ENCODE assay signal across 9 mouse cellular contexts in the genomic region with DNA sequence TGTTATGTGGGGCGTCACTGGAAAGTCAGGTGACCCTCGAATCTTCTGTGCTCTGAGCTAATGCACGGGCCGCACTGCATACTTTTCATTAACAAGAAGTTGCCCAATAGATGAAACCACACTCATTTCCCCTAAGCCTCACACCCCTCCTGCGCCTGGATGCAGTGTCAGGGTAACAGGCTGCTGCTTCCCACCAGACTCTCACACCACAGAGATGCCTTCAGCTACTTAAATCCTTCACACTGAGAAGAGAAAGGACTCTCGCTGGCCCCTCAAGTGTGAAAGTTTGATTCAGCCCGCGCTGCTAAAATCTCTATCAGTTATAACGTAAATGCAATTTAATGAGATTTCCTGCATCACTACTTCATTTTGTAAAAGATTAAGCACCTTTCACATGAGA. TPM values are rescaled to one million over a fixed set of nuclear protein-coding genes. Genes with fewer than 3 reads are reported as not detected.
DNase-seq lines count a peak whose midpoint lies in the region; ATAC-seq and TF ChIP-seq lines count a peak whose summit lies in the region.
"Had no signal": no experiment of that assay in that cellular context is flagged by ENCODE, and none has a peak within 500 bp of the region (broad histone marks: within the 10 kb centered on the region; RNA-seq: fewer than 3 reads in every experiment).

No protein-coding gene starts in this region.

- H3K4me2 ChIP-seq in embryonic facial prominence, embryonic 12.5 days (replicated peaks), result peak overlapping the region; percentile 53
- peak overlapping the region; percentile 60 for H3K4me2 ChIP-seq in hindbrain, embryonic 16.5 days (ENCODE audit: low read length)

- no peak overlapping the region for H3K9ac ChIP-seq in embryonic facial prominence, embryonic 12.5 days
- no peak overlapping the region; the same call in 1 of the 2 replicates for H3K9ac ChIP-seq in hindbrain, embryonic 16.5 days (ENCODE audit: low read depth, low read length)

- peak overlapping the region; percentile 52 for H3K4me3 ChIP-seq in layer of hippocampus, adult 2 months
- H3K4me3 ChIP-seq in embryonic facial prominence, embryonic 12.5 days, result peak overlapping the region; percentile 28
- H3K4me3 ChIP-seq in hindbrain, embryonic 16.5 days (ENCODE audit: low read length), result peak overlapping the region; percentile 35
- H3K4me3 ChIP-seq in megakaryocyte, embryonic 14.5 days (replicated peaks), result peak overlapping the region; percentile 64

- H3K27ac ChIP-seq in layer of hippocampus, adult 2 months, result 0 out of 2 replicates have a peak overlapping the region, but pooled peaks have one; percentile 24
- no peak overlapping the region for H3K27ac ChIP-seq in embryonic facial prominence, embryonic 12.5 days
- H3K27ac ChIP-seq in hindbrain, embryonic 16.5 days (ENCODE audit: low read depth, low read length), result peak overlapping the region; percentile 55

- no peak for TF ChIP-seq CTCF in layer of hippocampus, adult 2 months (conservative IDR thresholded peaks at IDR 0.05)

- H3K9me3 ChIP-seq in embryonic facial prominence, embryonic 12.5 days, result no peaks in the 10 kb centered on the region
- no peaks in the 10 kb centered on the region for H3K9me3 ChIP-seq in hindbrain, embryonic 16.5 days (ENCODE audit: control insufficient read depth, low read length)
- 0 out of 2 replicates have a peak, but pooled peaks cover 3% of the 10 kb centered on the region for H3K9me3 ChIP-seq in megakaryocyte, embryonic 14.5 days

- no peaks in the 10 kb centered on the region for H3K27me3 ChIP-seq in embryonic facial prominence, embryonic 12.5 days
- H3K27me3 ChIP-seq in hindbrain, embryonic 16.5 days (replicated peaks; ENCODE audit: control insufficient read depth, insufficient read depth, low read length), result no peaks in the 10 kb centered on the region
- no peaks in the 10 kb centered on the region for H3K27me3 ChIP-seq in megakaryocyte, embryonic 14.5 days (replicated peaks)

- DNase-seq in layer of hippocampus, adult 2 months (ENCODE audit: low spot score in 2 of 2), result no peak
- no peak for DNase-seq in layer of hippocampus, adult 8-10 months (ENCODE audit: low spot score in 2 of 2)
- peak; percentile 28 for DNase-seq in yolk sac, embryonic 10.5 days (ENCODE audit: low spot score)
- no peak for DNase-seq in adrenal gland, postnatal 10 days
- DNase-seq in left cerebral cortex, adult 9 months (ENCODE audit: low spot score in 2 of 2), result no peak

- H3K36me3 ChIP-seq in embryonic facial prominence, embryonic 12.5 days, result no peaks in the 10 kb centered on the region
- H3K36me3 ChIP-seq in hindbrain, embryonic 16.5 days (ENCODE audit: control insufficient read depth, insufficient read depth, low read length), result no peaks in the 10 kb centered on the region
- H3K36me3 ChIP-seq in megakaryocyte, embryonic 14.5 days (replicated peaks; ENCODE audit: low read length), result no peaks in the 10 kb centered on the region

- WGBS in embryonic facial prominence, embryonic 12.5 days, result 22% methylated on average over 9 of the region's 9 CpGs
- 5% methylated on average over 9 of the region's 9 CpGs for WGBS in hindbrain, embryonic 16.5 days

- peaks cover 6% of the 10 kb centered on the region; the same call in 1 of the 2 replicates for H3K4me1 ChIP-seq in embryonic facial prominence, embryonic 12.5 days
- peaks cover 8% of the 10 kb centered on the region for H3K4me1 ChIP-seq in hindbrain, embryonic 16.5 days (ENCODE audit: control insufficient read depth, insufficient read depth, low read depth, low read length)
- H3K4me1 ChIP-seq in megakaryocyte, embryonic 14.5 days, result no peaks in the 10 kb centered on the region

- no peak for ATAC-seq in embryonic facial prominence, embryonic 12.5 days (ENCODE audit: insufficient number of reproducible peaks, insufficient read depth, low FRiP score, low TSS enrichment)
- ATAC-seq in hindbrain, embryonic 16.5 days, result peak; percentile 86

RNA-seq across cellular contexts. Expression of gene Ednrb, which starts 54.5 kb away (rescaled TPM):
- 10 to 100 TPM; 35.4 to 39.0 TPM for total RNA-seq in layer of hippocampus, adult 2 months (2021)
- total RNA-seq in layer of hippocampus, adult 8-10 months (2022), result 10 to 100 TPM; 36.2 to 45.3 (median 40.6) TPM
- polyA plus RNA-seq in embryonic facial prominence, embryonic 12.5 days (2016; fragmentation: Nextera tagmentation; extraction: Ambion mirVana), result 35.2 and 35.6 TPM in 2 replicates
- 139 and 159 TPM in 2 replicates for polyA plus RNA-seq in hindbrain, embryonic 16.5 days (2015; fragmentation: Nextera tagmentation; extraction: Ambion mirVana)
- polyA plus RNA-seq in megakaryocyte, embryonic 14.5 days (2012; ENCODE audit: insufficient read depth, low replicate concordance), result 0.27 TPM in 1 of 2 replicates, not detected in the other
- total RNA-seq in adrenal gland, postnatal 10 days (2021), result 10 to 100 TPM; 48.5 to 52.9 TPM
- total RNA-seq: MEL had no signal
